Mouse (Mus musculus) R1 (cell line): ENCODE measurements at regions not wholly inside any gene's neighbourhood (a gene's known extent, or its start where the extent isn't known, plus 50 kb on each side); places are given as distances from the start of the nearest gene placed in this dataset.

Experiments
- DNase-seq: peaks from one replicate; pipeline ENCODE4 v3.0.0-alpha.2; 2018; ENCODE audit warnings: low read depth, low spot score

DNA sequence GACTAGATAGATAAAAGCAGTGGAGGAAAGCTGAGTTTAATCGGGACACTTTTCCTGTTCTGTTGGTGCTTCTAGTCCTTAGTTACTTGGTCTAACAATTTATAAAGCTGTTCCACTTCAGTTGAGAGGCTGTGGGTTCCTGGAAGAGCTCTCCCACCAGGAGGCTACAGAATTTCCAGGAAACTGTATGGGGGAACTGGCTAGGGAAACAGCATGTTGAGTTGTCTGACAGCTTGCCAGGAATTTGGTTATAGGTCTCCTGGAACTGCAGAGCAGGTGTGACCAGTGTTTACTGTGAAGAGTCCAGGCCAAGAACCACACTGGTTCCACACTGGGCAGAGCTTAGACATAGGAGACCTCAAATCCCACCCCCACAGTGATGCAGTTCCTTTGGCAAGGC lies 65.0 kb upstream of the Pik3cg start:
- DNase-seq = no peak

DNA sequence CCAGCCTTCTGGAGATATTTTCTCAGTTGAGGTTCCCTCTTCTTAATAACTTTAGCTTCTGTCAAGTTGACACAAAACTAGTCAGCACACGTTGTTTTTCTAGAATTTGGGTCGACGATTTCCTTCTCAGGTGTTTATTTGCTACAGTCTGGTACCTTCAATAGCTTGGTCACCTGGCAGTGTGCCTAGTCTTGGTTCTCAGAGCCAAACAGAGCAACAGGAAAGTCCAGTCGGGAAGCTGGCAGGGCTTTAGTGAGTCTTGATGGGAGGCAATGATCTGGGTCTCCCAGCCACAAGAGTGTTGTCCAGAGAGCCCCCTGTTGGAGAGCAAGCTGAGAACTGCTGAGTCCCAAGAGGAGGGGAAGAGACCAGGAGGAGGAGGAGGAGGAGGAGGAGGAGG lies 71.4 kb upstream of the Pik3cg start:
- no peak for DNase-seq

DNA sequence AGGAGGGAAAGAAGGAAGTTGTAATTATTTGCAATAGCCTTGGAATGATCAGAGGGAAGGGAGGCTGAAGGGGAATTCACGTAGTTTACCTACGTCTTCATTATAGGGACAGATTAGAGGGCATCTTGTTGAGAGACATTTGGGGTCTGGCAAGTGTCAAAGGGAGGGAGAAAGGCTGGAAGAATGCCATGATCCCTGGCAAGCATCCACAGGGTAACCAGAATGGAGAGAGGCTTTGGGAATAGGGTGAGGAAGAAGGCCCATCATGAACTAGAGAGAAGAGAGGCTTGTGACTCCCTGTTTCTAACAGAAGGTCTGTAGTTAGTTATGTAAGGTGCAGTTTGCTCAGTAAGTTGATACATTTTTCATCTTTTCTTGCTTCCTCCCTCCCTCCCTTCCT lies 71.8 kb upstream of the Pik3cg start:
- DNase-seq = no peak

DNA sequence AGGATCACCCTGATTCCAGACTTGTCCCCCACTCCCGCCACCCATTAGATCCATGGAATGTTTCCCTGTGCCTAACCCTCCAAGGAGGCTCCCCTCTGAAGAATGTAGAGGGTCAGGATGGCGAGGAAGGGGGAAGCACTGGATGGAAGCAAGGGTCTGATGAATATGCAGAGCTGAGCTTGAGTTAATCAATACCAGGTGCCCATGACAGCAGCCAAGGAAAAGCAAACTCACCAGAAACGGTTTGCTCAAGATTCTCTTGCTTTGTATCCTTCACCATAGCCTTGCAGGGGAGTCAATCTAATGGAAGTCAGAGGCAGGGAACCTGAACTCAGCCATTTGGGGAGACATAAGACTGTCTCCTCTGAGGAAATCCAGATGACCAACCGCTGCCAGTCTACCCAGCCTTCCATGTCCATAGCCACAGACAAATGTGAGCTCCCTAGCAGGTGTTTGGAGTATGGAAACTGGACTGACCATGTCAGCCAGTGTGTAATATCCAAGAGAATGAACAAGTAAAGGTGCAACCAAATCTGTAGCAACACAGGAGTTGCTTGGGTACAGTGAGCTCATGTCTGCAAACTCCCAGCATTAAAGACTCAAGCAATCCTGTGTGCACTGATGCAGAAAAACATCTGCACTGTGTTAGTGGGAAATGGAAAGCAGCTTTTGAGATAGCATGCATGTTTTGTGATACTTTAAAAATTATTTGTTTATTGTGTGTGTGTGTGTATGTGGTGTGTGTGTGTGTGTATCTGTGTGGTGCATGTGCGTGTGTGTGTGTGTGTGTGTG lies 74.1 kb upstream of the Pik3cg start:
- no peak for DNase-seq

DNA sequence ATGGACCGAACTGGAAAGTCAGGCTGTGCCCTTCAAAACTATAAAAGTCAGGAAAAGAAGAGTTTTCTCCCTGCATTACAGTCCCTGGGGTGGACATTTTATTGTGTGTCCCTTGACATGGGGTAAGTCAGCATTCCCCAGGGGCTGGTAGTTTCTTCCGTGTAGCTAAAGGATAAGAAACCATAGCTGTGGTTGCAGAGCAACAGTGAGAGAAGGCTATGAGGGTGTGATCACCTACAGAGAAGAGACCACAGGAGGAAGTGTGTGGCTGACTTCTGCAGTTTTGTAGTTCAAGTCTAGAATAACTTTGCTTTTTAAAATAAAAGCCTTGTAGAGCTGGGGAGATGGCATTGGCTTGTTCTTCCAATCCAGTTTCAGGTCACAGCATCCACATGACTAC lies 76.6 kb upstream of the Pik3cg start:
- no peak for DNase-seq

DNA sequence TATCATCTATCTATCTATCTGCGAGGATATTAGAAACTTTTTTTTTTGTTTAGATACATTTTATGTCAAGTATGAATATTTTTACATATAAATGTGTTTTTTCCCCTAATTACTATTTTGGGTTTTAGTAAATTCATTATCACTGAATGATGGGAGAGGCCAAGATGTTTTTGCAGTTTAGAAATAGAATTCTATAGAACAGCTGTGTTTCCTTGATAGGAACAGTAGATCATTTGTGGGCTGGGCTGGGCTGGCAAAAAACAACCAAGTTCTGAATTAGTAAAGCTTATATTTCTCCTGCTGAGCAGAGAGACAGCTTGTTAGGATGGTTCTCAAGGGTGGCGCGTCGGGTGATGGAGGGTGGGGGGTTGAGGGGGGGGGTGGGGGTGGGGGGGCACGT lies 78.2 kb upstream of the Pik3cg start:
- no peak for DNase-seq

DNA sequence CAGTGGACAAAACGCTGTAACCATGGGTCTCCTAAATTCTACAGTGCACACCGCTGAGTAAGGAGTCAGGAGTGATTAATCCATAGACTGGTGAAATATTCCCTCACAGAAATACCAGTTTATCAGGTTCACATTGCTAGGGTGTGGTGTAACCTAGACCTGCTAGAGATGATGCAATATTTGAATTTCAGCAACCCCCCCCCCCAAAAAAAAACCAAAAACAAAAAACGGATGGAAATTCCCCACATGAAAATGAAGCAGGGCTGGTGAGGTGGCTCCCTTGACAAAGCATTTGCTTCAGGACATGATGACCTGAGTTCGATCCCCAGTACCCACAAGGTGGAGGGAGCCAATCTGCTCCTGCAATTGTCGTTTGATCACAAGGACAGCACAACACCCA lies 82.7 kb upstream of the Pik3cg start:
- DNase-seq = no peak

DNA sequence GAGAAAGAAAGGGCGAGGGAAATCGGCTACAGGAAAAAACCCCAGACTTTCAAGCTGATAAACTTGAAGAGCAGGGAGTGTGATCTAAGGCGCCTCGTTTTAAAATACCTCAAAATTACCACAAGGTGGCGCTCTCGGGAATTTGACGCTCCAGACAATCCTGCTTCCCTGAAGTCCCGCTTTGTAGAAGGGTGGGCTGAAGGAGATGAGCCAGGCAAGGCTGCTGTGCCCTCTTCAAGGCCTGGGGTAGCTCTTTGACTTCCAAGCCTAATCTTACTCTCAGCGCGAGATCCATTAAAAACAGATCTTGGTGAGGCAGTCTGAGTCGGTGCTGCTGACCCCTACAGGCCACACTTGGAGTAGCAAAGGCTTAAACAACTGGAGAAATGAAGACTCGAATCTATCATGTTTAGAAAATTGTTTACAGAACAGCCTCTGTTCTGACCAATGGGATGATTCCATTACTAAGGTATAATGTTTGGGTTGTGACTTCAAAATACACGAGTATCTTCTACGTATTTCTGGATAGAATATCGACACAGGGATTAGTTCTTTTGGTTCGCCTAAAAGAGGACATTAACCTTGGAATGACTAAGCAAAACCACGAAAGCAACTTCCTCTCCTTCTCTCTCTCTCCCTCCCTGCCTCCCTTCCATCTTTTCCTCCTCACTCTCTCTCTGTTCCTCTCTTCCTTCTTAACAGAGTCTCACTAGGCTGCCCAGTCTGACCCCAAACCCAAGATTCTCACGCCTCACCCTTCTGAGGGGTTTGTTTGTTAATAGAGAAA lies 83.7 kb upstream of the Pik3cg start:
- DNase-seq = peak; percentile 82

DNA sequence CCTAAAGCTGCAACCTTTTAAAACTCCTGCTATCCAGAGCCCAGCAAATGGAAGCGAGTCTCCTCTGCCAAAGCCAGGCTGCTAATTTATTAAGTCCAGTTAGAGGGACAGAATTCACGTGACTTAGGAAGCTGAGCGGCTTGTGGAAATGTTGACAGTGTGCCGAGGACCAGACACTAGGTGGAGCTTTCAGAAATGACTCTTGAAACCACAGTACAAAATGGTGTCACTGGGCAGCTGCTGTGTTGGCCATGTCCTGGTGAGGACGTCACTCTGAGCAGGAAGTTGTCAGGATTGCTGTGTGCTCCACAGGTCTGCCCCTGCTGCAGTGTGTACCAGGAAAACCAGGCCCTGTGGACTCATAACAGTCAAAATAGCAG lies 84.3 kb upstream of the Pik3cg start:
- peak; percentile 43 for DNase-seq

DNA sequence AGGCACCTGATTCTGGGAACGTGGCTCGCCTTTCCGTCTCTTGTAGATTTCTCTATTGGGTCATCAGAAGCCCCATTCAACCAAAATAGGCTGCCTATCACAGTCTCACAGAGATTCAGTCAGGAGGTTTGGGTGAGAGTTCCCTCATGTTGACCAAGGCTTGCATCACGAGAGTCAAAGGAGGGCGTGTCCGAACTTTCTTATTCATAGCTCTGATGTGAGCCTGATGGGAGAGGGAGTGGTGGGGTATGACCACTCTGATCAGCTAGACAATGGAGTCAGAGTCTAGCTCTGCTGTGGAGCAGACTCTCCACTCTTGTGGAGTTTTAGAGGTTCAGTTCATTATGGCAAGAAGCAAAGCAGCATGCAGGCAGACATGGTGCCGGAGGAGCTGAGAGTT lies 81.1 kb upstream of the Ccdc71l start:
- DNase-seq = peak; percentile 18

DNA sequence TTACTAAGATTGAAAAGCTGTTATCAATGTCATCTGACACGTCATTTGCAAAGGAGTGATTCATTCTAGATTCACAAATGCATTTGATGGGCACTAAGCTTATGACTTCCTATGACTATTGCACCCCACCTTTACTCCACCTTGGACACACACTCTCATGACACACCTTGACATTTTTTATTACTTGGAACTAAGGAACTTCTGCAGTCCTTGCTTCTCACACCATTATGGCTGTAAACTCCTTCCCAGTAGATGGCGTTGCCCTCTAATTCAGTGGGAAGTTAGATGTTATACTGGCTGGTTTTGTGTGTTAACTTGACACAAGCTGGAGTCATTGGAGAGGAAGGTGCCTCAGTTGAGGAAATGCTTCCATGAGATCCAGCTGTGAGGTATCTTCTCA lies 78.8 kb upstream of the Ccdc71l start:
- no peak for DNase-seq

DNA sequence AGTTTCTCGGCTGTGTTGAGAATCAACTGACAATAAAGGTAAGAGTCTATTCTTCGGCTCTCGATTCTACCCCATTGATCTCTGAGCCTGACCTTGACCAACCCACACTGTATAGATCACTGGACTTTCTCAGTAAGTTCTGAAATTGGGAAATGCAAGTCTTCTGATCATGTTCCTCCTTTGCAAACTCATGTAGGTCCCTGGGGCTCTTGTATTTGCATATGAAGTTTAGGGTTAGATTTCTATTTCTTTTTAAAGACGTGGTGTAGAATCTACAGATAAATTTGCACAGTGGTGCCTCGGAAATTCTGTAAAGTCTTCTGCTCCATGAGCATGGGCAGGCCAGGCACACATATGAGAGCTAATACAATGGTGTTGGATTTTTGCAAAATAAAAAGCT lies 72.8 kb upstream of the Ccdc71l start:
- DNase-seq = no peak

DNA sequence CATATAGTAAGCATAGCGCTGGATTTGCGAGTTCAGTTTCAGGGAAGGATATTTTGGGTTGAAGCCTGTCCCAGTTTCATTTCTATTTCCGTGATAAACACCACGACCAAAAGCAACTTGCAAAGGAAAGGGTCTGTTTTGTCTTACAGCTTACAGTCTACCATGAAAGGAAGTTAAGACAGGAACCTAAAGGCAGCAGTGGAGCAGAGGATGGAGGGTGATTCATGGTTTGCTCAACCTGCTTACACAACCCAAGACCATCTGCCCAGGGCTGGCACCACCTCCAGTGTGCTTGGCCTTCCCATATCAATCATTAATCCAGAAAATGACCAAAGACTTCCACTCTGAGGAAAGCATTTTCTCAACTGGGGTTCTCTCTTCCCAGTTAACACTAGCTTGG lies 72.2 kb upstream of the Ccdc71l start:
- DNase-seq = no peak

DNA sequence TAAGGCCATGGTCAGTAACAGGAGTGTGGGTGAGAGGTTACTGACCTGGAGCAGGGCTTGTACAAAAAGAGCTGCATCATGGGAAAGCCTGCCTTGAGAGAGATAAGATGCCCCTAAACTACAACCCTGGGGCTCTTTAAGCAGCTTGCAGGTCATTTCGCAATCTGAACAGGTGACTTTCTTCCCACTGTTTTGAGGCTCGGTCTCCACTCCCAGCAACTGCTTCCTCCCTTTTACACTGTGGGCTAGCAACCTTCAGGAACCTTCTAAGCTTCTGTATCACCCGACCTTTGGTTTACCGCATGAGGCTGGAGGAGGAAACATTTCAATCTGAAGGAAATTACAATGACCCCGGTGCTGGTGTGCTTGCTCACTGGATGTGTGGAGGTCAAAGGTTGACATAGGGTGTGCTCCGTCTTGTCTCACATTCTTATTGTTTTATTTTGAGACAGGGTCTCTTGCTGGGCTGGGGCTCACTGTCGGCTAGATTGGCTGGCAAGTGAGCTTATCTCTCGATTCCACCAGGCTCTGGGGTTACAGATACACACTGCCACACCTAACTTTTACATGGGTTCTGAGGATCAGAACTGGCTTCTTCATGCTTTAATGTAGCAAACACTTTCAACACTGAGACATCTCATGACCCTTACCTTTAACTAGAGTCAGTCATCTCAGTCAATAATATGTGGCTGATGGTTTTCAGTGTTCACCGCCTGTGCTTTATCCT lies 71.1 kb upstream of the Ccdc71l start:
- DNase-seq = no peak

DNA sequence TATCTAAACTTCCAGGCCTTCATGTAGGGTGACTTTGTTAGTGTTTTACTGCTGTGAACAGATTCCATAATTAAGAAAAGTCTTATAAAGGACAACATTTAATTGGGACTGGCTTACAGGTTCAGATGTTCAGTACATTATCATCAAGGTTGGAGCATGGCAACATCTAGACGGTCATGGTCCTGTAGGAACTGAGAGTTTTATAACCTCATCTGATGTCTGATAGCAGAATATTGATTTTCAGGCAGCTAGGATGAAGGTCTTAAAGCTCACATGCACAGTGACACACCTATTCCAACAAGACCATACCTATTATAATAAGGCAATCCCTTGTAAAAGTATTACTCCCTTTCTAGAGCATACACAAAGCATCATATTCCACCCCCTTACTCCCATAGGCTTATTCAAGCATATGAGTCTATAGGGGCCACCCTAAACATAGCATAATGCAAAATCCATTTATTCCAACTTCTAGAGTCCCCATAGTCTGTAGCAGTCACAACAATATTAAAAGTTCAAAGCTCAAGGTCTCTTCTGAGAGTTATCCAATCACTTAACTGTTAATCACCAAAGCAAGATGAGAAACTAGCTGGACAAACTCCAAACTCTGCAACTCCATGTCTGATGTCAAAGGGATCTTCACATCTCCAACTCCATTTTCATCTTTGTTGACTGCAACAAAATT lies 63.3 kb upstream of the Ccdc71l start:
- no peak for DNase-seq
